In the genomic region with DNA sequence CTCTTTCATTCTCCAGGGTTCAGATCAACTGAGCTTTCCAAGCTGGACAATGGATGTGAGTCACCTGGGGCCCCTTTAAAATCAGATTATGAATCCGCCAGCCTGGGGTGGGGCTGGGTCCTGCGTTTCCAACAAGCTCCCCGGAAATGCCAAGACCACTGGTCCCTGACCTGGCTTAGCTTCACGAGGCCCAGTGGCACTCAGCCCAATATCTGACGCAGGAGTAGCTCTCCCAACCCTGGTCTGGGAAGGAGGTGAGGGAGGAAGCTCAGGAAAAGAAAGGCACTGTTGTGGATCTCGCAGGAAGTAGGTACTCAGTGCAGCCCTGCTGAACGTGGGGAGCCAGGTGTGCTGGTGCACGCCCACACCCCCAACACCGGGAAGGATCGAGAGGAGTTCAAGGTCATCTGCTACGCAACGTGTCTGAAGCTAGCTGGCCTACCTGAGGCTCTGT, we compare ENCODE assay signal across 14 mouse cellular contexts. TPM values are rescaled to one million over a fixed set of nuclear protein-coding genes. Genes with fewer than 3 reads are reported as not detected.
A peak's percentile ranks its signal among the peaks of the same experiment; 100 is the strongest.
DNase-seq lines count a peak whose midpoint lies in the region.
"Had no signal": no experiment of that assay in that cellular context is flagged by ENCODE, and none has a peak within 500 bp of the region (broad histone marks: within the 10 kb centered on the region; RNA-seq: fewer than 3 reads in every experiment).

No protein-coding gene starts in this region.

- intact Hi-C loops in left cerebral cortex, postnatal 14 days (cut with DNase I) = no loop called here

- DNase-seq in lung, adult 18-20 months = peak; percentile 40 to 63
- DNase-seq in lung, postnatal 25 days (ENCODE audit: low spot score) = no peak
- DNase-seq in ZHBTc4 (ENCODE audit: low read depth, low spot score) = peak; percentile 18
- DNase-seq in kidney, adult 11 months = peak; percentile 55
- DNase-seq in lung, postnatal 4 days = peak; percentile 32 to 44
- DNase-seq in neural tube, embryonic 10.5 days (ENCODE audit: extremely low spot score, low spot score) = no peak
- no peak for DNase-seq in c-Kit-positive CD71-positive TER-119-positive erythroid progenitor cells, embryonic 14.5 days (ENCODE audit: low spot score)
- no peak for DNase-seq in left cerebral cortex, postnatal 14 days (ENCODE audit: low spot score in 2 of 2)
- DNase-seq: gastrocnemius, postnatal 36 days; right cerebral cortex, postnatal 4 days; thymus, postnatal 4 days had no signal

RNA-seq across cellular contexts. Expression of a gene that starts 18.2 kb away (rescaled TPM):
- total RNA-seq in left cerebral cortex, postnatal 14 days (2021) = 100 to 1,000 TPM; 169 to 185 TPM
- total RNA-seq: common myeloid progenitor, adult 5-6 weeks had no signal

RNA-seq across cellular contexts. Expression of a gene that starts 23.8 kb away (rescaled TPM):
- total RNA-seq in left cerebral cortex, postnatal 14 days (2021) = not detected
- total RNA-seq: common myeloid progenitor, adult 5-6 weeks; ES-E14; left cerebral cortex, postnatal 10 days had no signal

RNA-seq across cellular contexts. Expression of a gene that starts 35.1 kb away (rescaled TPM):
- 1 to 10 TPM; 5.9 to 6.9 TPM for total RNA-seq in left cerebral cortex, postnatal 14 days (2021)

Comparison
In these comparisons a context has a peak if more than half of its experiments do, and no peak if none do; other contexts are left out.
1. DNase-seq: peak in lung, adult 18-20 months (2 of 2), ZHBTc4 (single experiment), kidney, adult 11 months (single experiment) and lung, postnatal 4 days (2 of 2); none in lung, postnatal 25 days (single experiment), neural tube, embryonic 10.5 days (single experiment), c-Kit-positive CD71-positive TER-119-positive erythroid progenitor cells, embryonic 14.5 days (single experiment) and left cerebral cortex, postnatal 14 days (0 of 2).